Mouse (Mus musculus): ENCODE measurements around the gene Sh3bp5l. TPM values are rescaled to one million over a fixed set of nuclear protein-coding genes. Genes with fewer than 3 reads are reported as not detected.
"Not testable (repeated sequence)": the region's sequence is repeated elsewhere in the genome, so short reads cannot be mapped to it uniquely, and the experiment has no call there.

Sh3bp5l gene
- total RNA-seq, 2 experiments from 2014 or later = 10.4 to 12.8 TPM

- no peak for ATAC-seq (replicated peaks; ENCODE audit: low FRiP score, low TSS enrichment, poor library complexity, severe bottlenecking)
Observed at GRCm38 (mm10) chr11:58364454-58364853, 33.9 kb downstream of the Sh3bp5l start.

DNA sequence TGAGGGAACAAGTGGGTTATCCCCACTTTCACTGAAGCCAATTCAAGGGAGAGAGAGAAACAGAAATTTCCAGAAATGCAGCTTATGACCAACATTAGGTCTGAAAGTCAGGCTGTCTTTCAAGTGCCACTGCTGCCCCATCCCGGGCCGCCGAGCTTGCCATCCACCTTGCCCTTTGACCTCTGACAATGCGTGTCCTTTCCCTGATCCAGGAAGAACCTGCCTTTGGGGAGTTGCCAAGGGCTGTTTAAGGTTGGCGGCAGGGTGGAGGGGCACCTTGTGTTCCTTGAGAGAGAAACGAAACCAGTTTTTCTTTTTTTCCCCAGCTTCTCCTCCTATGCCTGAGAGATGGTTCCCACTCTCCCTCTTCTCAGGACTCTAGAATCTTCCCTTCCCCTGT is 35.7 kb downstream of the Sh3bp5l start:
- ATAC-seq (replicated peaks; ENCODE audit: low FRiP score, low TSS enrichment, poor library complexity, severe bottlenecking) = not testable (repeated sequence)

GRCm38 (mm10) chr11:58377273-58377672 is 46.7 kb downstream of the Sh3bp5l start:
- no peak for ATAC-seq (replicated peaks; ENCODE audit: low FRiP score, low TSS enrichment, poor library complexity, severe bottlenecking)

- no peak for ATAC-seq (replicated peaks; ENCODE audit: low FRiP score, low TSS enrichment, poor library complexity, severe bottlenecking)
Observed at GRCm38 (mm10) chr11:58377686-58378085, 47.2 kb downstream of the Sh3bp5l start.

GRCm38 (mm10) chr11:58378763-58379278 is 48.3 kb downstream of the Sh3bp5l start, which contains the start of gene Lypd8:
Gene Lypd8, plus strand, starts transcription at chr11:58379043.
- no peak for ATAC-seq (replicated peaks; ENCODE audit: low FRiP score, low TSS enrichment, poor library complexity, severe bottlenecking)

GRCm38 (mm10) chr11:58379516-58379915 is 49.0 kb downstream of the Sh3bp5l start:
- no peak for ATAC-seq (replicated peaks; ENCODE audit: low FRiP score, low TSS enrichment, poor library complexity, severe bottlenecking)

- no peak for ATAC-seq (replicated peaks; ENCODE audit: low FRiP score, low TSS enrichment, poor library complexity, severe bottlenecking)
Observed at GRCm38 (mm10) chr11:58382471-58382870, 51.9 kb downstream of the Sh3bp5l start.

Other genes starting within 250 kb of the Sh3bp5l start
- not detected in 2 replicates for gene Gm12248, start 237.6 kb upstream of the Sh3bp5l start, total RNA-seq (2014; fragmentation: Nextera tagmentation)
- not detected in 2 replicates for gene Gm12248, start 237.6 kb upstream of the Sh3bp5l start, total RNA-seq (2017)
- gene Cnot8, start 226.6 kb upstream of the Sh3bp5l start, total RNA-seq (2014; fragmentation: Nextera tagmentation) = 37.4 and 40.1 TPM in 2 replicates
- 65.7 and 85.1 TPM in 2 replicates for gene Cnot8, start 226.6 kb upstream of the Sh3bp5l start, total RNA-seq (2017)
- gene Gemin5, start 162.2 kb upstream of the Sh3bp5l start, total RNA-seq (2014; fragmentation: Nextera tagmentation) = 43.2 and 51.7 TPM in 2 replicates
- 43.4 and 57.0 TPM in 2 replicates for gene Gemin5, start 162.2 kb upstream of the Sh3bp5l start, total RNA-seq (2017)
- gene Mrpl22, start 159.1 kb upstream of the Sh3bp5l start, total RNA-seq (2014; fragmentation: Nextera tagmentation) = 75.6 and 84.9 TPM in 2 replicates
- 49.6 and 76.6 TPM in 2 replicates for gene Mrpl22, start 159.1 kb upstream of the Sh3bp5l start, total RNA-seq (2017)
- 12.8 and 15.3 TPM in 2 replicates for gene Igtp, start 131.2 kb upstream of the Sh3bp5l start, total RNA-seq (2014; fragmentation: Nextera tagmentation)
- 11.5 and 12.3 TPM in 2 replicates for gene Igtp, start 131.2 kb upstream of the Sh3bp5l start, total RNA-seq (2017)
- 1.2 and 6.1 TPM in 2 replicates for gene Irgm2, start 131.1 kb upstream of the Sh3bp5l start, total RNA-seq (2014; fragmentation: Nextera tagmentation)
- gene Irgm2, start 131.1 kb upstream of the Sh3bp5l start, total RNA-seq (2017) = 2.9 and 3.7 TPM in 2 replicates
- 2.3 TPM in 1 of 2 replicates, not detected in the other for gene 4930438A08Rik, start 55.9 kb upstream of the Sh3bp5l start, total RNA-seq (2014; fragmentation: Nextera tagmentation)
- gene 4930438A08Rik, start 55.9 kb upstream of the Sh3bp5l start, total RNA-seq (2017) = 0.19 TPM in 1 of 2 replicates, not detected in the other
- gene Zfp692, start 23.7 kb upstream of the Sh3bp5l start, total RNA-seq (2014; fragmentation: Nextera tagmentation) = 34.0 and 66.1 TPM in 2 replicates
- gene Zfp692, start 23.7 kb upstream of the Sh3bp5l start, total RNA-seq (2017) = 25.0 and 26.7 TPM in 2 replicates
- gene Zfp672, start 385 bp upstream of the Sh3bp5l start, total RNA-seq (2014; fragmentation: Nextera tagmentation) = 60.9 and 65.9 TPM in 2 replicates
- gene Zfp672, start 385 bp upstream of the Sh3bp5l start, total RNA-seq (2017) = 28.5 and 30.9 TPM in 2 replicates
- gene Lypd8, start 48.3 kb downstream of the Sh3bp5l start, total RNA-seq (2014; fragmentation: Nextera tagmentation) = not detected in 2 replicates
- gene Lypd8, start 48.3 kb downstream of the Sh3bp5l start, total RNA-seq (2017) = not detected in 2 replicates
- gene 1810065E05Rik, start 90.4 kb downstream of the Sh3bp5l start, total RNA-seq (2014; fragmentation: Nextera tagmentation) = not detected in 2 replicates
- gene 1810065E05Rik, start 90.4 kb downstream of the Sh3bp5l start, total RNA-seq (2017) = not detected in 2 replicates
- gene Gm12253, start 101.8 kb downstream of the Sh3bp5l start, total RNA-seq (2014; fragmentation: Nextera tagmentation) = not detected in 2 replicates
- gene Gm12253, start 101.8 kb downstream of the Sh3bp5l start, total RNA-seq (2017) = not detected in 2 replicates
- not detected in 2 replicates for gene Lypd9, start 122.2 kb downstream of the Sh3bp5l start, total RNA-seq (2014; fragmentation: Nextera tagmentation)
- gene Lypd9, start 122.2 kb downstream of the Sh3bp5l start, total RNA-seq (2017) = not detected in 2 replicates
- not detected in 2 replicates for gene Olfr30, start 131.5 kb downstream of the Sh3bp5l start, total RNA-seq (2014; fragmentation: Nextera tagmentation)
- gene Olfr30, start 131.5 kb downstream of the Sh3bp5l start, total RNA-seq (2017) = not detected in 2 replicates
- not detected in 2 replicates for gene Olfr332, start 161.8 kb downstream of the Sh3bp5l start, total RNA-seq (2014; fragmentation: Nextera tagmentation)
- gene Olfr332, start 161.8 kb downstream of the Sh3bp5l start, total RNA-seq (2017) = not detected in 2 replicates
- not detected in 2 replicates for gene Olfr331, start 171.8 kb downstream of the Sh3bp5l start, total RNA-seq (2014; fragmentation: Nextera tagmentation)
- not detected in 2 replicates for gene Olfr331, start 171.8 kb downstream of the Sh3bp5l start, total RNA-seq (2017)
- gene Olfr330, start 204.1 kb downstream of the Sh3bp5l start, total RNA-seq (2014; fragmentation: Nextera tagmentation) = not detected in 2 replicates
- not detected in 2 replicates for gene Olfr330, start 204.1 kb downstream of the Sh3bp5l start, total RNA-seq (2017)
- gene Olfr329-ps, start 215.7 kb downstream of the Sh3bp5l start, total RNA-seq (2014; fragmentation: Nextera tagmentation) = not detected in 2 replicates
- not detected in 2 replicates for gene Olfr329-ps, start 215.7 kb downstream of the Sh3bp5l start, total RNA-seq (2017)
- not detected in 2 replicates for gene Olfr328, start 224.9 kb downstream of the Sh3bp5l start, total RNA-seq (2014; fragmentation: Nextera tagmentation)
- gene Olfr328, start 224.9 kb downstream of the Sh3bp5l start, total RNA-seq (2017) = not detected in 2 replicates
- gene Olfr224, start 239.8 kb downstream of the Sh3bp5l start, total RNA-seq (2014; fragmentation: Nextera tagmentation) = not detected in 2 replicates
- gene Olfr224, start 239.8 kb downstream of the Sh3bp5l start, total RNA-seq (2017) = not detected in 2 replicates
- not detected in 2 replicates for gene Olfr325, start 247.0 kb downstream of the Sh3bp5l start, total RNA-seq (2014; fragmentation: Nextera tagmentation)
- gene Olfr325, start 247.0 kb downstream of the Sh3bp5l start, total RNA-seq (2017) = not detected in 2 replicates